19 mouse cellular contexts compared by ENCODE assay signal in the genomic region with DNA sequence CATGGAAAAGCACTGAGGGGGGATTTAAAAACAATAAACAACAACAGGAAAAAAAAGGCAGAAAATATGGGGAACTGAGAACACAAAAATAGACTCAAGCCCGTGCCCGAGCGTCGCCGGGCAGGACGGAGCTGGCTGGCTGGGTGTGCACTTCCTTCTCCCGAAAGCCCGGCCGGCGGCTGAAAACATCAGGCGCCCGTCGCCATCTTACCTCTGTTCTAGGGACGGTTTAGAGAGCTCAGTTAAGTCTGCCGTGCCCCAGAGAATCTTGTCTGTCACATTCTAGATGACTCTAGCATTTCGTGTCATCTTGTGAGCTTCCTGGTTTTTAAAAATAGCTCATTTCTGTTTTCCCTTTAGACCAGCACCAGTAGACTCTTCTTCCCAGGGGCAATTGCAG. TPM values are rescaled to one million over a fixed set of nuclear protein-coding genes. Genes with fewer than 3 reads are reported as not detected.
DNase-seq lines count a peak whose midpoint lies in the region; ATAC-seq and TF ChIP-seq lines count a peak whose summit lies in the region.
"Had no signal": no experiment of that assay in that cellular context is flagged by ENCODE, and none has a peak within 500 bp of the region (broad histone marks: within the 10 kb centered on the region; RNA-seq: fewer than 3 reads in every experiment).

No protein-coding gene starts in this region.

- peak overlapping the region; percentile 53 for H3K27ac ChIP-seq in gastrocnemius, adult 2 months
- H3K27ac ChIP-seq in lung, postnatal 0 days (ENCODE audit: low read length): no peak overlapping the region
- peak overlapping the region; percentile 12; the same call in 1 of the 2 replicates for H3K27ac ChIP-seq in cortical plate, adult 2 months (ENCODE audit: insufficient read depth, low read length)
- no peak overlapping the region for H3K27ac ChIP-seq in forebrain, embryonic 16.5 days (ENCODE audit: low read length)
- H3K27ac ChIP-seq in hindbrain, embryonic 10.5 days: no peak overlapping the region
- H3K27ac ChIP-seq: embryonic facial prominence, embryonic 12.5 days; forebrain, embryonic 10.5 days; heart, embryonic 15.5 days; hindbrain, embryonic 12.5 days; neural tube, embryonic 12.5 days had no signal

- no peaks in the 10 kb centered on the region for H3K9me3 ChIP-seq in lung, postnatal 0 days (ENCODE audit: low read length)
- no peaks in the 10 kb centered on the region for H3K9me3 ChIP-seq in megakaryocyte, embryonic 14.5 days
- no peaks in the 10 kb centered on the region for H3K9me3 ChIP-seq in forebrain, embryonic 16.5 days (ENCODE audit: control insufficient read depth, low read length)
- no peaks in the 10 kb centered on the region for H3K9me3 ChIP-seq in hindbrain, embryonic 10.5 days
- H3K9me3 ChIP-seq: embryonic facial prominence, embryonic 12.5 days; forebrain, embryonic 10.5 days; heart, embryonic 15.5 days; hindbrain, embryonic 12.5 days; neural tube, embryonic 12.5 days had no signal

- ATAC-seq in lung, postnatal 0 days: no peak
- no peak for ATAC-seq in forebrain, embryonic 16.5 days
- ATAC-seq: Patski had no signal

- TF ChIP-seq EP300 in lung, postnatal 0 days (IDR thresholded peaks at IDR 0.05): no peak

- H3K36me3 ChIP-seq in lung, postnatal 0 days (ENCODE audit: insufficient read depth, low read length): no peaks in the 10 kb centered on the region
- H3K36me3 ChIP-seq in megakaryocyte, embryonic 14.5 days (replicated peaks; ENCODE audit: low read length): peaks cover 68% of the 10 kb centered on the region
- H3K36me3 ChIP-seq in forebrain, embryonic 16.5 days (ENCODE audit: control insufficient read depth, insufficient read depth): no peaks in the 10 kb centered on the region
- peaks cover 28% of the 10 kb centered on the region for H3K36me3 ChIP-seq in hindbrain, embryonic 10.5 days
- H3K36me3 ChIP-seq: heart, embryonic 15.5 days; neural tube, embryonic 12.5 days had no signal

- no peak overlapping the region for H3K9ac ChIP-seq in lung, postnatal 0 days (replicated peaks; ENCODE audit: low read depth)
- no peak overlapping the region for H3K9ac ChIP-seq in forebrain, embryonic 16.5 days (replicated peaks; ENCODE audit: low read depth, low read length)
- H3K9ac ChIP-seq: embryonic facial prominence, embryonic 12.5 days; heart, embryonic 15.5 days; hindbrain, embryonic 12.5 days; neural tube, embryonic 12.5 days had no signal

- TF ChIP-seq POLR2A in cortical plate, adult 2 months (IDR thresholded peaks at IDR 0.05; ENCODE audit: extremely low read depth, insufficient read depth, low read length): no peak

- DNase-seq in gastrocnemius, adult 2 months: peak; percentile 36
- no peak for DNase-seq in gastrocnemius, postnatal 36 days
- peak; percentile 29 for DNase-seq in lung, postnatal 0 days (ENCODE audit: low spot score)
- no peak for DNase-seq in lung, postnatal 25 days (ENCODE audit: low spot score)
- DNase-seq in hindbrain, embryonic 10.5 days (ENCODE audit: low spot score): no peak
- DNase-seq: cerebellum, adult 11 months; cerebellum, postnatal 25 days; kidney, adult 8-10 months; thymus, postnatal 25 days had no signal

- intact Hi-C loops in gastrocnemius, adult 2 months (cut with DNase I): loop anchor here (2.0 to 5.0 kb wide), 2 partner anchors 58 to 234 kb away; no protein-coding TSS in a partner anchor
- intact Hi-C loops in gastrocnemius, postnatal 36 days (cut with DNase I): loop anchor here (10.0 kb wide), 1 partner anchor 354 kb away; no protein-coding TSS in a partner anchor

- H3K27me3 ChIP-seq in lung, postnatal 0 days (replicated peaks; ENCODE audit: insufficient read depth, low read length): no peaks in the 10 kb centered on the region
- H3K27me3 ChIP-seq in megakaryocyte, embryonic 14.5 days (replicated peaks): no peaks in the 10 kb centered on the region
- no peaks in the 10 kb centered on the region for H3K27me3 ChIP-seq in forebrain, embryonic 16.5 days (replicated peaks; ENCODE audit: control insufficient read depth, insufficient read depth, low read length)
- H3K27me3 ChIP-seq in hindbrain, embryonic 10.5 days (ENCODE audit: insufficient read depth, poor library complexity, severe bottlenecking): no peaks in the 10 kb centered on the region
- H3K27me3 ChIP-seq: embryonic facial prominence, embryonic 12.5 days; heart, embryonic 15.5 days; hindbrain, embryonic 12.5 days; neural tube, embryonic 12.5 days; Patski had no signal

- 76% methylated on average over 16 of the region's 16 CpGs for WGBS in lung, postnatal 0 days
- 87% methylated on average over 16 of the region's 16 CpGs for WGBS in forebrain, embryonic 16.5 days
- WGBS in hindbrain, embryonic 10.5 days: 91% methylated on average over 16 of the region's 16 CpGs

- no peak for TF ChIP-seq CTCF in gastrocnemius, adult 2 months (IDR thresholded peaks at IDR 0.05)
- no peak for TF ChIP-seq CTCF in lung, postnatal 0 days (IDR thresholded peaks at IDR 0.05)
- TF ChIP-seq CTCF in cortical plate, adult 2 months (IDR thresholded peaks at IDR 0.05; ENCODE audit: extremely low read depth, insufficient read depth, low read length): no peak

- H3K4me3 ChIP-seq in gastrocnemius, adult 2 months: no peak overlapping the region
- H3K4me3 ChIP-seq in lung, postnatal 0 days (ENCODE audit: low read depth, low read length): no peak overlapping the region
- no peak overlapping the region for H3K4me3 ChIP-seq in cortical plate, adult 2 months (ENCODE audit: insufficient read depth, low read length)
- peak overlapping the region; percentile 13 for H3K4me3 ChIP-seq in megakaryocyte, embryonic 14.5 days (replicated peaks)
- no peak overlapping the region for H3K4me3 ChIP-seq in forebrain, embryonic 16.5 days (replicated peaks; ENCODE audit: low read length)
- no peak overlapping the region for H3K4me3 ChIP-seq in hindbrain, embryonic 10.5 days
- H3K4me3 ChIP-seq: embryonic facial prominence, embryonic 12.5 days; forebrain, embryonic 10.5 days; heart, embryonic 15.5 days; hindbrain, embryonic 12.5 days; neural tube, embryonic 12.5 days had no signal

- peaks cover 4% of the 10 kb centered on the region; the same call in 1 of the 2 replicates for H3K4me1 ChIP-seq in lung, postnatal 0 days (ENCODE audit: insufficient read depth, low read depth, low read length)
- H3K4me1 ChIP-seq in cortical plate, adult 2 months (ENCODE audit: control insufficient read depth, insufficient read depth, low read length): peaks cover 12% of the 10 kb centered on the region; the same call in 1 of the 2 replicates
- H3K4me1 ChIP-seq in megakaryocyte, embryonic 14.5 days: peaks cover 58% of the 10 kb centered on the region
- no peaks in the 10 kb centered on the region; the same call in 1 of the 2 replicates for H3K4me1 ChIP-seq in forebrain, embryonic 16.5 days (replicated peaks; ENCODE audit: control insufficient read depth, insufficient read depth, low read length)
- 0 out of 2 replicates have a peak, but pooled peaks cover 7% of the 10 kb centered on the region for H3K4me1 ChIP-seq in hindbrain, embryonic 10.5 days (replicated peaks)
- H3K4me1 ChIP-seq: embryonic facial prominence, embryonic 12.5 days; forebrain, embryonic 10.5 days; neural tube, embryonic 12.5 days had no signal

- no peak overlapping the region for H3K4me2 ChIP-seq in lung, postnatal 0 days (replicated peaks; ENCODE audit: low read depth, low read length)
- H3K4me2 ChIP-seq in forebrain, embryonic 16.5 days (ENCODE audit: low read length): no peak overlapping the region
- H3K4me2 ChIP-seq: embryonic facial prominence, embryonic 12.5 days; heart, embryonic 15.5 days; hindbrain, embryonic 12.5 days; liver, embryonic 11.5 days; neural tube, embryonic 12.5 days had no signal

RNA-seq across cellular contexts. Expression of gene Cebpg, which starts 27.8 kb away (rescaled TPM):
- 10 to 100 TPM; 41.0 to 46.0 TPM for total RNA-seq in gastrocnemius, adult 2 months (2021)
- total RNA-seq in gastrocnemius, postnatal 36 days (2021): 10 to 100 TPM; 36.9 to 38.0 TPM
- 46.7 and 47.4 TPM in 2 replicates for polyA plus RNA-seq in lung, postnatal 0 days (2015; fragmentation: Nextera tagmentation; extraction: Ambion mirVana)
- 25.8 and 27.7 TPM in 2 replicates for polyA plus RNA-seq in cortical plate, adult 2 months (2012; rRNA removed)
- 1.7 and 12.8 TPM in 2 replicates for polyA plus RNA-seq in megakaryocyte, embryonic 14.5 days (2012; ENCODE audit: insufficient read depth, low replicate concordance)
- polyA plus RNA-seq in forebrain, embryonic 16.5 days (2015; fragmentation: Nextera tagmentation; extraction: Ambion mirVana): 48.4 and 54.8 TPM in 2 replicates
- 36.5 and 44.6 TPM in 2 replicates for polyA plus RNA-seq in hindbrain, embryonic 10.5 days (2016; fragmentation: Nextera tagmentation; extraction: Ambion mirVana)

Comparison
In these comparisons a context has a peak if more than half of its experiments do, and no peak if none do; other contexts are left out.
1. DNase-seq: peak in gastrocnemius, adult 2 months (single experiment) and lung, postnatal 0 days (single experiment); none in gastrocnemius, postnatal 36 days (0 of 2), lung, postnatal 25 days (single experiment) and hindbrain, embryonic 10.5 days (single experiment).
2. H3K27ac ChIP-seq: peak in gastrocnemius, adult 2 months (single experiment) and cortical plate, adult 2 months (single experiment); none in lung, postnatal 0 days (single experiment), forebrain, embryonic 16.5 days (single experiment) and hindbrain, embryonic 10.5 days (single experiment).